Mouse (Mus musculus): ENCODE measurements around the gene Ammecr1. TPM values are rescaled to one million over a fixed set of nuclear protein-coding genes. Genes with fewer than 3 reads are reported as not detected.

Gene Ammecr1
- total and polyA plus RNA-seq, 3 experiments: 3.1 to 7.1 (median 5.4) TPM

DNA sequence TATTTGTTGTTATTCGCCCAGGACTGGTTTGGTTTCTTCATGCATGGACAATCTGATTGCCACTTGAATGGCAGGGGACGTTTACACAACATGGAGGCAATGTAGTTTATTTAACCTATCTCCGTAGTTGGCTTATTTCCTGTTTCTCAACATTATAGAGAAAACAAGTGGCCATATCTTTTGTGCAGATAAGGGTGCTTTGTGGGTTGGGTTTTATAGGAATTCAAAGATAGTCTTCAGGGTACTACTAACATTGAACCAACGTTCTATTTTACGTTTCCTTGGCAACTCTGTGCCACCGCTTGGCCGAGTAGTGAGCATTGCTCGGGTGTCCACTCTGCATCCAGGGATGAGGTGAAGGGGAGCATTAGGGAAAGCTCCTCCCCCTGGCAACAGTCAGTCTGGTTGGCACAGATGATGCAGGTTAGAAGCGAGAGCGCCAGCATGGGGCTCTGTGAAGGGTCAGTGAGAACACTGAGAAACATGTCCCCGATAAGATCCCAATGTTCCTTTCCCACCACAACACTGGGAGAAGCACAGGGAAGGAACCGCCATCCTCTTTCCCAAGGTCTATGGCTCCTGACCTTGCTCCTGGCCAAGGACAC, 136.6 kb downstream of the Ammecr1 start:
- DNase-seq (ENCODE audit: extremely low read depth): no peak
- Histone ChIP-seq H3K79me2 (replicated peaks; ENCODE audit: control insufficient read depth, extremely low read depth, insufficient read depth, poor library complexity, severe bottlenecking) (no peaks in the 10 kb centered on the region), H3K9me3 (replicated peaks; ENCODE audit: low read length) (no peaks in the 10 kb centered on the region), H3K9ac (ENCODE audit: insufficient read depth, low read depth) (no peak overlapping the region), H3K27ac (ENCODE audit: insufficient read depth, low read depth) (no peak overlapping the region), H3K4me1 (ENCODE audit: control insufficient read depth in 1 of 2, insufficient read depth in 2 of 2) (peaks cover 0 to 18% of the 10 kb centered on the region in 2 experiments; a peak in 2 of 4 replicates), H3K4me2 (ENCODE audit: insufficient read depth, low read depth, poor library complexity, severe bottlenecking) (no peak overlapping the region), H3K36me3 (replicated peaks in 1 of 2; ENCODE audit: control insufficient read depth in 1 of 2, insufficient read depth in 1 of 2, low read length in 1 of 2) (peaks cover 2 to 29% of the 10 kb centered on the region in 2 experiments), H3K27me3 (replicated peaks) (no peaks in the 10 kb centered on the region), H3K4me3 (replicated peaks in 1 of 3; ENCODE audit: low read depth in 2 of 3, low read length in 2 of 3, poor library complexity in 1 of 3) (no peak overlapping the region)
- dilution Hi-C loops (cut with MboI; ENCODE audit: extremely low pct_ligation_motif_present, extremely low pct_unique_long_range_greater_than_20kb, low sequenced_read_pairs) (no loop called here), in situ Hi-C loops (cut with MboI; ENCODE audit: low pct_ligation_motif_present, low pct_unique_long_range_greater_than_20kb, low sequenced_read_pairs) (no loop called here)
- TF ChIP-seq IRF4 (IDR thresholded peaks at IDR 0.05; ENCODE audit: low read depth, low read length): no peak
- TF ChIP-seq SIN3A (IDR thresholded peaks at IDR 0.05; ENCODE audit: low read length): no peak
- no peak for TF ChIP-seq TCF12 (IDR thresholded peaks at IDR 0.05; ENCODE audit: low read depth, low read length)
- TF ChIP-seq POLR2A (IDR thresholded peaks at IDR 0.05; ENCODE audit: low read depth, low read length): no peak
- TF ChIP-seq GABPA (IDR thresholded peaks at IDR 0.05; ENCODE audit: insufficient replicate concordance, low read depth, low read length): no peak
- no peak for TF ChIP-seq ZNF384 (IDR thresholded peaks at IDR 0.05; ENCODE audit: low read depth, low read length)
- TF ChIP-seq UBTF (IDR thresholded peaks at IDR 0.05; ENCODE audit: low read depth, low read length): no peak
- no peak for TF ChIP-seq ZKSCAN1 (IDR thresholded peaks at IDR 0.05; ENCODE audit: borderline replicate concordance, low read depth, low read length)
- no peak for TF ChIP-seq PAX5 (IDR thresholded peaks at IDR 0.05; ENCODE audit: low read length)
- TF ChIP-seq JUND (conservative IDR thresholded peaks at IDR 0.05; ENCODE audit: low read depth, low read length): no peak

GRCm38 (mm10) chrX:142829267-142829666, 137.3 kb downstream of the Ammecr1 start:
- no peaks in the 10 kb centered on the region for H3K27me3 ChIP-seq (replicated peaks)
- H3K36me3 ChIP-seq (replicated peaks in 1 of 2; ENCODE audit: control insufficient read depth in 1 of 2, insufficient read depth in 1 of 2, low read length in 1 of 2): peaks cover 2 to 23% of the 10 kb centered on the region in 2 experiments
- no peaks in the 10 kb centered on the region for H3K9me3 ChIP-seq (replicated peaks; ENCODE audit: low read length)
- H3K9ac ChIP-seq (ENCODE audit: insufficient read depth, low read depth): no peak overlapping the region
- TF ChIP-seq HCFC1 (IDR thresholded peaks at IDR 0.05; ENCODE audit: low read depth, low read length): no peak
- peak; percentile 23; the same call in 1 of the 2 replicates for TF ChIP-seq ZNF384 (IDR thresholded peaks at IDR 0.05; ENCODE audit: low read depth, low read length)
- H3K4me3 ChIP-seq (replicated peaks in 1 of 3; ENCODE audit: low read depth in 2 of 3, low read length in 2 of 3, poor library complexity in 1 of 3): no peak overlapping the region
- H3K4me1 ChIP-seq (ENCODE audit: control insufficient read depth in 1 of 2, insufficient read depth in 2 of 2): peaks cover 0 to 12% of the 10 kb centered on the region in 2 experiments; a peak in 2 of 4 replicates
- DNase-seq (ENCODE audit: extremely low read depth): no peak
- dilution Hi-C loops (cut with MboI; ENCODE audit: extremely low pct_ligation_motif_present, extremely low pct_unique_long_range_greater_than_20kb, low sequenced_read_pairs): no loop called here
- in situ Hi-C loops (cut with MboI; ENCODE audit: low pct_ligation_motif_present, low pct_unique_long_range_greater_than_20kb, low sequenced_read_pairs): no loop called here
- H3K79me2 ChIP-seq (replicated peaks; ENCODE audit: control insufficient read depth, extremely low read depth, insufficient read depth, poor library complexity, severe bottlenecking): no peaks in the 10 kb centered on the region
- H3K27ac ChIP-seq (ENCODE audit: insufficient read depth, low read depth): no peak overlapping the region
- no peak overlapping the region for H3K4me2 ChIP-seq (ENCODE audit: insufficient read depth, low read depth, poor library complexity, severe bottlenecking)

DNA sequence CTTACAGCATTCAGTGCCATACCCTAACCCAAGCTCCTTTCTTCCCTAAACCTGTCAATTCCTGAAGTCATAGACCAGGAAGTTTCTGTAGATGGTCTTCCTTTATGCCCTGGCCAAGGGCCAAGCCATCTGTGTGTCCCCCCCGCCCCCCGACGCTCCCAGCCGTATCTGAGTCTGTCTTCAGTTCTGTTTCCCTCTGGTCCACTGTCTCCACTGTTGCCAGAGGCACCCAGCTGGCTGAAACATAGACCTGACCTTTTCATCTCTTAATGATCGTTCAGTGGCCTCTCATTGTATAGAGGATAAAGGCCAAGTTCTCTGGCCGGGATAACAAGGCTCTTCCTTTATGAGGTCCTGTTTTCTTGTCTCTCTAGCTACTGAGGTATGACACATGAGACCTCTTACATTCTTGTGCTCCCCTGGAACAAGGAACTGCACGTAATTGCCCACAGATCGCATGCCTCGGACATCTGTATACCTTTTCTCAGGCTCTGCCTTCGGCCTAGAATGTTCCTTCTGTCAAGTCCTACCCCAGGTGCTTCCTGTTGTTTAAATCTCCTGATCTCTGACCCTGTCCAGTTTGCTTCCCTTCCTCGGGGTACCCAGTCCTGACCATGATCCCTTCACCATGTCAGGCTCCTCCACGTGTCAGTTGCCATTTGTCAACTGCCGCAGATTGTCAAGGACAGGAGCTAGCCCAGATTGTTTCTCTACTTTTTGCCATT, 138.2 kb downstream of the Ammecr1 start:
- H3K4me3 ChIP-seq (replicated peaks in 1 of 3; ENCODE audit: low read depth in 2 of 3, low read length in 2 of 3, poor library complexity in 1 of 3): no peak overlapping the region
- H3K36me3 ChIP-seq (replicated peaks in 1 of 2; ENCODE audit: control insufficient read depth in 1 of 2, insufficient read depth in 1 of 2, low read length in 1 of 2): peaks cover 0 to 17% of the 10 kb centered on the region in 2 experiments
- H3K9me3 ChIP-seq (replicated peaks; ENCODE audit: low read length): no peaks in the 10 kb centered on the region
- H3K27me3 ChIP-seq (replicated peaks): no peaks in the 10 kb centered on the region
- H3K27ac ChIP-seq (ENCODE audit: insufficient read depth, low read depth): no peak overlapping the region
- H3K4me2 ChIP-seq (ENCODE audit: insufficient read depth, low read depth, poor library complexity, severe bottlenecking): no peak overlapping the region
- in situ Hi-C loops (cut with MboI; ENCODE audit: low pct_ligation_motif_present, low pct_unique_long_range_greater_than_20kb, low sequenced_read_pairs): no loop called here
- H3K79me2 ChIP-seq (replicated peaks; ENCODE audit: control insufficient read depth, extremely low read depth, insufficient read depth, poor library complexity, severe bottlenecking): no peaks in the 10 kb centered on the region
- no peak overlapping the region for H3K9ac ChIP-seq (ENCODE audit: insufficient read depth, low read depth)
- DNase-seq (ENCODE audit: extremely low read depth): no peak
- dilution Hi-C loops (cut with MboI; ENCODE audit: extremely low pct_ligation_motif_present, extremely low pct_unique_long_range_greater_than_20kb, low sequenced_read_pairs): no loop called here
- TF ChIP-seq POLR2AphosphoS2 (IDR thresholded peaks at IDR 0.05; ENCODE audit: low read depth, low read length): no peak
- TF ChIP-seq CHD2 (IDR thresholded peaks at IDR 0.05; ENCODE audit: low read length): no peak
- TF ChIP-seq CHD1 (IDR thresholded peaks at IDR 0.05; ENCODE audit: low read depth, low read length): no peak
- no peak for TF ChIP-seq PAX5 (IDR thresholded peaks at IDR 0.05; ENCODE audit: low read length)
- TF ChIP-seq TBP (conservative IDR thresholded peaks at IDR 0.05; ENCODE audit: low read depth, low read length): no peak
- TF ChIP-seq SIN3A (IDR thresholded peaks at IDR 0.05; ENCODE audit: low read length): no peak
- TF ChIP-seq USF1 (IDR thresholded peaks at IDR 0.05; ENCODE audit: low read depth, low read length): no peak
- no peak for TF ChIP-seq NELFE (IDR thresholded peaks at IDR 0.05; ENCODE audit: low read depth, low read length)
- no peak for TF ChIP-seq MAZ (IDR thresholded peaks at IDR 0.05; ENCODE audit: low read depth, low read length)
- TF ChIP-seq USF2 (conservative IDR thresholded peaks at IDR 0.05; ENCODE audit: low read depth, low read length): no peak
- no peak for TF ChIP-seq RAD21 (IDR thresholded peaks at IDR 0.05; ENCODE audit: low read depth, low read length)
- no peak for TF ChIP-seq MXI1 (IDR thresholded peaks at IDR 0.05; ENCODE audit: low read depth, low read length)
- H3K4me1 ChIP-seq (ENCODE audit: control insufficient read depth in 1 of 2, insufficient read depth in 2 of 2): peaks cover 0 to 12% of the 10 kb centered on the region in 2 experiments; a peak in 2 of 4 replicates

Data from CH12.LX (cell line).